Mouse (Mus musculus) liver, embryonic 12.5 days (tissue): ENCODE measurements around the gene Prss33. TPM values are rescaled to one million over a fixed set of nuclear protein-coding genes. Genes with fewer than 3 reads are reported as not detected.

Source experiments
- ATAC-seq: fragments of 200-750 bp; cut with Nextera tagmentation; 2 replicates; pipeline ENCODE4 v1.8.0; 2017; ENCODE audit warnings: moderate number of reproducible peaks, mild to moderate bottlenecking, moderate library complexity
- H3K27ac ChIP-seq: fragments of 300-500 bp; sonication (generic); 2 replicates; pipeline ENCODE4 v1.5.1; 2016; ENCODE audit warnings: mild to moderate bottlenecking
- H3K27me3 ChIP-seq: fragments of 300-500 bp; sonication (generic); replicated peaks from 2 replicates; pipeline ENCODE4 v1.6.1; 2016; ENCODE audit warnings: mild to moderate bottlenecking, moderate library complexity
- H3K36me3 ChIP-seq: fragments of 300-500 bp; sonication (generic); 2 replicates; pipeline ENCODE4 v1.6.1; 2016; ENCODE audit warnings: mild to moderate bottlenecking, moderate library complexity
- H3K4me1 ChIP-seq: fragments of 300-500 bp; sonication (generic); 2 replicates; pipeline ENCODE4 v1.6.1; 2016
- H3K4me2 ChIP-seq: fragments of 300-500 bp; sonication (generic); 2 replicates; pipeline ENCODE4 v1.6.1; 2016; ENCODE audit warnings: mild to moderate bottlenecking, moderate library complexity
- H3K4me3 ChIP-seq: fragments of 300-500 bp; sonication (generic); 2 replicates; pipeline ENCODE4 v1.5.1; 2016; ENCODE audit warnings: mild to moderate bottlenecking, moderate library complexity
- H3K9ac ChIP-seq: fragments of 300-500 bp; sonication (generic); 2 replicates; pipeline ENCODE4 v1.6.1; 2016; ENCODE audit warnings: mild to moderate bottlenecking, moderate library complexity
- H3K9me3 ChIP-seq: fragments of 300-500 bp; sonication (generic); replicated peaks from 2 replicates; pipeline ENCODE4 v1.6.1; 2016; ENCODE audit warnings: mild to moderate bottlenecking, moderate library complexity
- WGBS: fragments of 180-500 bp; shearing (Covaris S2); methylation state at CpG from one replicate; pipeline ENCODE4 v1.1.7; 2016; ENCODE audit not compliant: insufficient replicate concordance; 5-methylcytosine and 5-hydroxymethylcytosine counted together
- polyA plus RNA-seq: library from polyadenylated mRNA; unstranded; fragments of >200 nt; fragmentation: Nextera tagmentation; extraction: Ambion mirVana; gene quantifications from 2 replicates; pipeline ENCODE4 v1.2.1, GENCODE M21; 2016

Prss33 gene
- polyA plus RNA-seq, 1 experiment from 2014 or later: not detected

GRCm38 (mm10) chr17:23822094-23822493 lies 13.8 kb downstream of the Prss33 start:
- Histone ChIP-seq H3K27ac (no peak overlapping the region), H3K27me3 (no peaks in the 10 kb centered on the region), H3K4me1 (peaks cover 11% of the 10 kb centered on the region), H3K36me3 (peaks cover 100% of the 10 kb centered on the region), H3K9ac (no peak overlapping the region), H3K4me2 (no peak overlapping the region), H3K4me3 (no peak overlapping the region), H3K9me3 (peaks cover 34% of the 10 kb centered on the region)
- 78% methylated on average over 6 of the region's 6 CpGs for WGBS
- ATAC-seq: no peak

- WGBS: 93% methylated on average over 5 of the region's 5 CpGs
- Histone ChIP-seq H3K4me2 (no peak overlapping the region), H3K9me3 (peaks cover 47% of the 10 kb centered on the region), H3K27me3 (no peaks in the 10 kb centered on the region), H3K36me3 (peaks cover 100% of the 10 kb centered on the region), H3K27ac (no peak overlapping the region), H3K4me3 (no peak overlapping the region), H3K4me1 (no peaks in the 10 kb centered on the region), H3K9ac (no peak overlapping the region)
- ATAC-seq: no peak
Measured at GRCm38 (mm10) chr17:23820731-23821130, 15.1 kb downstream of the Prss33 start.

- no peak overlapping the region for H3K4me3 ChIP-seq
- H3K4me2 ChIP-seq: no peak overlapping the region
- no peaks in the 10 kb centered on the region for H3K4me1 ChIP-seq
Measured at GRCm38 (mm10) chr17:23819235-23819634, 16.6 kb downstream of the Prss33 start.

GRCm38 (mm10) chr17:23818579-23818978 lies 17.3 kb downstream of the Prss33 start:
- H3K36me3 ChIP-seq: peaks cover 100% of the 10 kb centered on the region
- no peaks in the 10 kb centered on the region for H3K4me1 ChIP-seq
- peaks cover 56% of the 10 kb centered on the region for H3K9me3 ChIP-seq
- no peak overlapping the region for H3K4me3 ChIP-seq
- no peak overlapping the region for H3K9ac ChIP-seq
- no peak for ATAC-seq
- no peak overlapping the region for H3K27ac ChIP-seq
- H3K4me2 ChIP-seq: no peak overlapping the region
- H3K27me3 ChIP-seq: no peaks in the 10 kb centered on the region
- 95% methylated on average over 8 of the region's 8 CpGs for WGBS

More at GRCm38 (mm10) chr17:23819235-23819634, 16.6 kb downstream of the Prss33 start:
- H3K27ac ChIP-seq: no peak overlapping the region
- 96% methylated on average over 25 of the region's 25 CpGs for WGBS
- H3K9me3 ChIP-seq: peaks cover 56% of the 10 kb centered on the region
- peaks cover 100% of the 10 kb centered on the region for H3K36me3 ChIP-seq
- ATAC-seq: no peak
- H3K9ac ChIP-seq: no peak overlapping the region
- H3K27me3 ChIP-seq: no peaks in the 10 kb centered on the region

- no peak for ATAC-seq
- WGBS: 95% methylated on average over 16 of the region's 16 CpGs
- peaks cover 56% of the 10 kb centered on the region for H3K9me3 ChIP-seq
- no peak overlapping the region for H3K27ac ChIP-seq
- no peak overlapping the region for H3K9ac ChIP-seq
- H3K4me1 ChIP-seq: no peaks in the 10 kb centered on the region
- peaks cover 100% of the 10 kb centered on the region for H3K36me3 ChIP-seq
- no peaks in the 10 kb centered on the region for H3K27me3 ChIP-seq
- H3K4me3 ChIP-seq: no peak overlapping the region
- no peak overlapping the region for H3K4me2 ChIP-seq
Measured at GRCm38 (mm10) chr17:23815641-23816040, 20.2 kb downstream of the Prss33 start.

GRCm38 (mm10) chr17:23807918-23808317 lies 27.9 kb downstream of the Prss33 start:
- H3K27ac ChIP-seq: no peak overlapping the region
- no peaks in the 10 kb centered on the region for H3K27me3 ChIP-seq
- H3K4me1 ChIP-seq: peaks cover 28% of the 10 kb centered on the region
- H3K9ac ChIP-seq: no peak overlapping the region
- ATAC-seq: no peak
- WGBS: 93% methylated on average over 3 of the region's 3 CpGs
- H3K4me2 ChIP-seq: no peak overlapping the region
- H3K9me3 ChIP-seq: no peaks in the 10 kb centered on the region
- H3K36me3 ChIP-seq: peaks cover 68% of the 10 kb centered on the region
- H3K4me3 ChIP-seq: no peak overlapping the region

GRCm38 (mm10) chr17:23806867-23807266 lies 29.0 kb downstream of the Prss33 start:
- Histone ChIP-seq H3K4me1 (peaks cover 29% of the 10 kb centered on the region), H3K9me3 (no peaks in the 10 kb centered on the region), H3K4me2 (peak overlapping the region; percentile 79; the same call in 1 of the 2 replicates), H3K36me3 (peaks cover 57% of the 10 kb centered on the region), H3K9ac (no peak overlapping the region), H3K4me3 (no peak overlapping the region), H3K27me3 (no peaks in the 10 kb centered on the region), H3K27ac (no peak overlapping the region)
- ATAC-seq: no peak
- WGBS: 87% methylated on average over 25 of the region's 25 CpGs

- H3K4me3 ChIP-seq: peak overlapping the region; percentile 91
- peak overlapping the region; percentile 94; the same call in 1 of the 2 replicates for H3K27ac ChIP-seq
- peaks cover 33% of the 10 kb centered on the region for H3K4me1 ChIP-seq
- peak overlapping the region; percentile 99 for H3K9ac ChIP-seq
- H3K9me3 ChIP-seq: no peaks in the 10 kb centered on the region
- WGBS: 2% methylated on average over 8 of the region's 8 CpGs
- peaks cover 34% of the 10 kb centered on the region for H3K36me3 ChIP-seq
- ATAC-seq: no peak
- H3K4me2 ChIP-seq: peak overlapping the region; percentile 79
- no peaks in the 10 kb centered on the region for H3K27me3 ChIP-seq
Measured at GRCm38 (mm10) chr17:23804426-23805085, 31.3 kb downstream of the Prss33 start.

- H3K4me1 ChIP-seq: peaks cover 33% of the 10 kb centered on the region
- peak; percentile 73 for ATAC-seq
- peak overlapping the region; percentile 79 for H3K4me2 ChIP-seq
- peak overlapping the region; percentile 91 for H3K4me3 ChIP-seq
- peaks cover 23% of the 10 kb centered on the region for H3K36me3 ChIP-seq
- H3K9ac ChIP-seq: peak overlapping the region; percentile 99
- H3K27me3 ChIP-seq: no peaks in the 10 kb centered on the region
- peak overlapping the region; percentile 94 for H3K27ac ChIP-seq
- WGBS: under 1% methylated on average over 51 of the region's 83 CpGs
- no peaks in the 10 kb centered on the region for H3K9me3 ChIP-seq
Measured at GRCm38 (mm10) chr17:23803366-23804041, 32.4 kb downstream of the Prss33 start.

GRCm38 (mm10) chr17:23802746-23803365 lies 33.0 kb downstream of the Prss33 start:
- Histone ChIP-seq H3K4me2 (peak overlapping the region; percentile 79), H3K27me3 (no peaks in the 10 kb centered on the region), H3K4me3 (peak overlapping the region; percentile 91), H3K9ac (peak overlapping the region; percentile 99), H3K4me1 (peaks cover 33% of the 10 kb centered on the region), H3K27ac (peak overlapping the region; percentile 94), H3K9me3 (no peaks in the 10 kb centered on the region), H3K36me3 (peaks cover 17% of the 10 kb centered on the region)
- ATAC-seq: peak; percentile 97
- under 1% methylated on average over 51 of the region's 60 CpGs for WGBS

GRCm38 (mm10) chr17:23801627-23802026 lies 34.2 kb downstream of the Prss33 start:
- peak overlapping the region; percentile 91; the same call in 1 of the 2 replicates for H3K4me3 ChIP-seq
- H3K27me3 ChIP-seq: no peaks in the 10 kb centered on the region
- H3K9ac ChIP-seq: no peak overlapping the region
- H3K9me3 ChIP-seq: no peaks in the 10 kb centered on the region
- 89% methylated on average over 10 of the region's 10 CpGs for WGBS
- H3K4me1 ChIP-seq: peaks cover 28% of the 10 kb centered on the region
- peak overlapping the region; percentile 46; the same call in 1 of the 2 replicates for H3K27ac ChIP-seq
- peaks cover 5% of the 10 kb centered on the region for H3K36me3 ChIP-seq
- H3K4me2 ChIP-seq: peak overlapping the region; percentile 79
- no peak for ATAC-seq

GRCm38 (mm10) chr17:23797316-23797715 lies 38.5 kb downstream of the Prss33 start:
- Histone ChIP-seq H3K4me2 (no peak overlapping the region), H3K36me3 (no peaks in the 10 kb centered on the region), H3K27ac (no peak overlapping the region), H3K27me3 (no peaks in the 10 kb centered on the region), H3K9me3 (no peaks in the 10 kb centered on the region), H3K9ac (no peak overlapping the region), H3K4me1 (peaks cover 5% of the 10 kb centered on the region; the same call in 1 of the 2 replicates), H3K4me3 (no peak overlapping the region)
- 37% methylated on average over 7 of the region's 7 CpGs for WGBS
- ATAC-seq: no peak
